Mouse (Mus musculus) embryonic facial prominence, embryonic 14.5 days (tissue): Measurements from ENCODE around the gene Btla. TPM values are rescaled to one million over a fixed set of nuclear protein-coding genes. Genes with fewer than 3 reads are reported as not detected.
A peak's percentile ranks its signal among the peaks of the same experiment; 100 is the strongest.

Experiments
- ATAC-seq: fragments of 200-750 bp; cut with Nextera tagmentation; 2 replicates; pipeline ENCODE4 v1.8.0; 2017; ENCODE audit warnings: low read depth, moderate number of reproducible peaks, moderate TSS enrichment
- DNase-seq: peaks from one replicate; pipeline ENCODE4 v3.0.0-alpha.2; 2015; ENCODE audit warnings: low spot score
- H3K27ac ChIP-seq: fragments of 300-500 bp; sonication (generic); replicated peaks from 2 replicates; pipeline ENCODE4 v1.5.1; 2014; ENCODE audit warnings: low read depth, mild to moderate bottlenecking, low read length, moderate library complexity
- H3K27me3 ChIP-seq: fragments of 300-500 bp; sonication (generic); replicated peaks from 2 replicates; pipeline ENCODE4 v1.6.1; 2014; ENCODE audit warnings: low read length; ENCODE audit not compliant: control insufficient read depth, insufficient read depth
- H3K36me3 ChIP-seq: fragments of 300-500 bp; sonication (generic); 2 replicates; pipeline ENCODE4 v1.6.1; 2014; ENCODE audit warnings: low read length, mixed read lengths; ENCODE audit not compliant: control insufficient read depth, insufficient read depth
- H3K4me1 ChIP-seq: fragments of 300-500 bp; sonication (generic); 2 replicates; pipeline ENCODE4 v1.6.1; 2014; ENCODE audit warnings: antibody characterized with exemption, low read length; ENCODE audit not compliant: control insufficient read depth, insufficient read depth
- H3K4me2 ChIP-seq: fragments of 300-500 bp; sonication (generic); 2 replicates; pipeline ENCODE4 v1.6.1; 2014; ENCODE audit warnings: low read depth, mild to moderate bottlenecking, low read length, moderate library complexity, mixed read lengths
- H3K4me3 ChIP-seq: fragments of 300-500 bp; sonication (generic); 2 replicates; pipeline ENCODE4 v1.5.1; 2014; ENCODE audit warnings: low read depth, mild to moderate bottlenecking, low read length
- H3K9ac ChIP-seq: fragments of 300-500 bp; sonication (generic); 2 replicates; pipeline ENCODE4 v1.6.1; 2014; ENCODE audit warnings: low read depth, mild to moderate bottlenecking, low read length, moderate library complexity, mixed read lengths
- H3K9me3 ChIP-seq: fragments of 300-500 bp; sonication (generic); 2 replicates; pipeline ENCODE4 v1.6.1; 2016; ENCODE audit warnings: low read length; ENCODE audit not compliant: control insufficient read depth
- WGBS: fragments of 180-500 bp; shearing (Covaris S2); extraction: QIAGEN DNeasy Blood & Tissue Kit; methylation state at CpG from one replicate; pipeline ENCODE4 v1.1.7; 2014; 5-methylcytosine and 5-hydroxymethylcytosine counted together
- polyA plus RNA-seq: library from polyadenylated mRNA; unstranded; fragments of >200 nt; fragmentation: Nextera tagmentation; extraction: Ambion mirVana; gene quantifications from 2 replicates; pipeline ENCODE4 v1.2.1, GENCODE M21; 2014

Btla gene
- polyA plus RNA-seq, 1 experiment from 2014 or later: 0.49 TPM

DNA sequence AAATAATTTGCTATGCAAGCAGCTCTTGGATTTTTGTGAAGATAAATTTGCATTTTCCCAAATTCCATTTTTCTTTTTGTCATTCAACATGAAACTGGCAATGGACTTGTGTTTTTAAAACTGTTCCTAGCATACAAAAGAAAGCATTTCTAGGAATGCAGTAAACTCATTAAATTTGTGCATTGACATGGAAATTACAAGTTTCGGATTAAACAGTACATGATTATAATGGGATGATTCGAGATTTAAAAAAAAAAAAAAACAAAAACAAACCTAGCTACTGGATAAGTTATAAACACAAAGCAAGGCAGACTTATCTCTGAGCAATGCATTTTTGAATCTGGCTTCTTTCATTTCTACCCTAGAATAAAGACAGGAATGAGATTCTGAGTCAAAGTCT, 2.1 kb upstream of the Btla start:
- Histone ChIP-seq H3K9me3 (no peaks in the 10 kb centered on the region), H3K4me2 (no peak overlapping the region), H3K27ac (no peak overlapping the region), H3K4me3 (no peak overlapping the region), H3K4me1 (no peaks in the 10 kb centered on the region), H3K27me3 (no peaks in the 10 kb centered on the region), H3K36me3 (no peaks in the 10 kb centered on the region), H3K9ac (no peak overlapping the region)
- WGBS: 69% methylated on average over 2 of the region's 2 CpGs
- DNase-seq (no peak), ATAC-seq (no peak)

DNA sequence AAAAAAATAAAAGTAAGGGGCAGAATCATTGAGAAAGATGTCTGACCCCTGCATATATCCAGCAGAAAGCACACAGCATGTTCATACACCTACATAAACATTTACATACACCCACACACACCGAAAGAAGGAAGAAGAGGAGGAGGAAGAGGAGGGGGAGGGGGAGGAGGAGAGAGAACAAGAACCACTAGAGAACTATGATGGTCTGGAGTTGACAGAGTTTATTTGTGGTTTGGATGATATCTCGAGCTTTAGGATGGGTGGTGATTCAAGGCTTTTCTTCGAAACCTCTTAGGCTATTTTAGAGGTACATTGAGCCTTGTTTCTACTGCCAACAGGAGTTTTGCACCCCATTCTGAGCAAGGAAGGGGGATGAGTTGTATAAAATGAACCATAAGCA, 1.3 kb upstream of the Btla start:
- Histone ChIP-seq H3K36me3 (no peaks in the 10 kb centered on the region), H3K4me3 (no peak overlapping the region), H3K4me2 (no peak overlapping the region), H3K9ac (no peak overlapping the region), H3K27ac (no peak overlapping the region), H3K27me3 (no peaks in the 10 kb centered on the region), H3K4me1 (no peaks in the 10 kb centered on the region), H3K9me3 (no peaks in the 10 kb centered on the region)
- 82% methylated on average over 3 of the region's 3 CpGs for WGBS
- DNase-seq (no peak), ATAC-seq (no peak)

DNA sequence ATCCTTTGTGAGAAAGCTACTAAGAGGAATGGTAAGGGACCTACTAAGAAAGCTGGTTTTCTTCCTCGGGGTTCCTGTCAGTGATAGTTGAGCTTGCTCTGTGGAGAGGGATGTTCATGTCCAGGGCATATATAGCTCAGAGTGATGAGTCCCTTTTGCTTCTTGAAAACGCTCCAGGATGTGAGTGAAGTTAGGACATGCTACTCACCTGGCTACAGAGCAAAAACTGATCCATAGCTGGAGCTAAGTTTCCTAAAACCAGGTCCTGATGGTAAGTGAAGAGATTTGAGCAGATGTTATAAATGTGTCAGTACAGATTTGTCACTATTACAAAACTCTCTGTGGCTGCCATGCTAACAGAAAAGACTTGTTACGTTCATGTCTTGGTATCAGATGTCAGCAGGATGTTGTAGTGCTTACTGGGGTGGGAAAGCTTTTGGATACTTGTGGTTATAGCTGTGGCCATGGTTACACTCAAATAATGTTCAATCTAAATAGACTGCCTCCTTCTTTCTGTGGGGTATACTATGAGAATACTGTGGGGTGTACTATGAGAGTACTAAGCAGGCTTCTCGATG, 405 bp downstream of the Btla start:
- Histone ChIP-seq H3K27me3 (no peaks in the 10 kb centered on the region), H3K27ac (no peak overlapping the region), H3K9me3 (no peaks in the 10 kb centered on the region), H3K4me1 (no peaks in the 10 kb centered on the region), H3K36me3 (no peaks in the 10 kb centered on the region), H3K4me2 (no peak overlapping the region), H3K4me3 (no peak overlapping the region), H3K9ac (no peak overlapping the region)
- WGBS: 52% methylated on average over 4 of the region's 4 CpGs
- peak; percentile 22 for DNase-seq
- ATAC-seq: no peak

DNA sequence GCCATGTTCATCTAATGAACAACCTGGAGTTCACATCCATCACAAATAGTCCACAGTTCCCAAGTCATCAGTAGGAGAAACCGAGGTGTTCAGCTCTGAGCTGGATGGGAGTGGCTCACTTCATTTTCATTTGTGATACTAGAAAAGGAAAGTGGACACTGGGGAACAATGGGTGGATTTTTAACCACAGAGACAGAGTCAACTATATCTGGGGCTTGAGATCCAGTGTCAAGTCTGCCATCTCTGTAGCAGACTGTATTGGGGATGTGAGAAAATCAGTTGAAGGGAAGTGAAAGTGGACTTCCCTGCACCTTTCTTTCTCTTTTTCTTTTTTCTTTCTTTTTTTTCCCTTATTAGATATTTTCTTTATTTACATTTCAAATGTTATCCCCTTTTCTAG, 2.9 kb downstream of the Btla start:
- no peak overlapping the region for H3K4me2 ChIP-seq
- no peak overlapping the region for H3K9ac ChIP-seq
- no peaks in the 10 kb centered on the region for H3K4me1 ChIP-seq
- DNase-seq (no peak), ATAC-seq (no peak)
- 84% methylated on average over 1 of the region's 1 CpGs for WGBS
- no peak overlapping the region for H3K27ac ChIP-seq
- no peak overlapping the region for H3K4me3 ChIP-seq
- H3K9me3 ChIP-seq: no peaks in the 10 kb centered on the region
- H3K36me3 ChIP-seq: no peaks in the 10 kb centered on the region
- H3K27me3 ChIP-seq: no peaks in the 10 kb centered on the region

DNA sequence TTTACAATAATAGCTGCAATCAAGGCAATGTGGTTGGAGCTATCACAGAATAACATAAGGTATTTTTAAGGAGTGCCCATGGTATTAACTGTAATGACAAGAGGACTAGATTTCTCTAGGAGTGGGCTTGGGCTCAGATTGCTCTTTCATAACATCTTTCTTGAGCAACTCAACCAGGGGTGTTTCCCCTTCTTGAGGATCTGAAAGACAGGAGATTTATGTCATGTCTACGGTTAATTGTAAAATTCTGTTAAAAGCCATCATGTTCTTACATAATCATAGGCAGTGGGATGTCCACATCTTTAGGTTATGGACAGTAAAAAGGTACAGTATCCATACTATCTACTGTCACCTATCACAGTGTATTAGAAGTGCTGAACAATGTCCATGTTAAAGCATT, 7.2 kb downstream of the Btla start:
- no peak for DNase-seq
- H3K4me3 ChIP-seq: no peak overlapping the region
- no peak overlapping the region for H3K27ac ChIP-seq
- H3K4me2 ChIP-seq: no peak overlapping the region
- 84% methylated on average over 1 of the region's 1 CpGs for WGBS
- no peak for ATAC-seq
- H3K27me3 ChIP-seq: no peaks in the 10 kb centered on the region
- H3K9ac ChIP-seq: no peak overlapping the region
- no peaks in the 10 kb centered on the region for H3K4me1 ChIP-seq
- H3K9me3 ChIP-seq: no peaks in the 10 kb centered on the region
- no peaks in the 10 kb centered on the region for H3K36me3 ChIP-seq

DNA sequence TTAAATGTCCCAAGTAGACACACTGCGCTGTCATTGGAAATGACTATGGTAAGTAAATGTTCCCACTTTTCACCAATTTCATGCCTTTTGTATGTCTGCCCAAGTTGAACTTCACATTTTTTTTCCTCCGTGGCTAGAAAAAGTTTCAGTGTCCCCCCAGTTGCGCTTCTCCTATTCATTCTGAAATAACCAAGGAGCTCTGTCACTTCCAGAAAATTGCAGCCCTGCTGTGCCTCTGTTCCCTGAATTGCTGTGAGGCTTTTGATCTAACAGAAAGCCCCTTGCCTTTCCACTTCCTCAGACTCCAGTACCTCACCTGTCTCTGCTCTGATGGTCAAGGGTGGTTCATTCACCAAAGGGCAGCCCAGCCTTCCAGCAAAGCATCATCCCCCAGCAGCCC, 8.9 kb downstream of the Btla start:
- no peak overlapping the region for H3K9ac ChIP-seq

DNA sequence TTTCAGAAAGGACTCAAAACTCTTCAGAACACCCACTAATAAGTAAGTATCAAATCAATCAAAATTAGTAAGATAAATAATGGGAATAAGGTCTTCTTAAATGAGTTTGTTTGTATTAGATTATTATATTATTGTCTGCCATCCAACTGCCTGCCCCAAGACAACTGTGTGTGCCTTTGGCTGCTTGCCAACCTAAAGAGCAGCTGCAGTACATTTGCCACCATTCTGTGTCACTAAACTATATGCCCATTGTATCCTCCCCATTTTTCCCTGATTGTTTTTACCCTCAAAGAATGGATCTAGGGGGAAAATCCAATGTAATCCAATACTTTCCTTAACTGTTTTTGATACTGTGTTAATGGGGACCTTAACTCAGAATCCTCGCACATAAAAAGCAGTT, 18.6 kb downstream of the Btla start:
- no peak overlapping the region for H3K4me3 ChIP-seq
- no peaks in the 10 kb centered on the region for H3K36me3 ChIP-seq
- no peak overlapping the region for H3K9ac ChIP-seq
- 62% methylated on average over 1 of the region's 1 CpGs for WGBS
- H3K27me3 ChIP-seq: no peaks in the 10 kb centered on the region
- peaks cover 7% of the 10 kb centered on the region; the same call in 1 of the 2 replicates for H3K4me1 ChIP-seq
- no peak overlapping the region for H3K27ac ChIP-seq
- H3K4me2 ChIP-seq: no peak overlapping the region
- H3K9me3 ChIP-seq: no peaks in the 10 kb centered on the region
- no peak for ATAC-seq
- peak; percentile 53 for DNase-seq

More for the DNA sequence above, 8.9 kb downstream of the Btla start:
- Histone ChIP-seq H3K4me1 (no peaks in the 10 kb centered on the region), H3K4me3 (no peak overlapping the region), H3K27ac (no peak overlapping the region), H3K27me3 (no peaks in the 10 kb centered on the region), H3K4me2 (no peak overlapping the region), H3K36me3 (no peaks in the 10 kb centered on the region), H3K9me3 (no peaks in the 10 kb centered on the region)
- WGBS: 80% methylated on average over 3 of the region's 3 CpGs
- ATAC-seq (no peak), DNase-seq (no peak)

DNA sequence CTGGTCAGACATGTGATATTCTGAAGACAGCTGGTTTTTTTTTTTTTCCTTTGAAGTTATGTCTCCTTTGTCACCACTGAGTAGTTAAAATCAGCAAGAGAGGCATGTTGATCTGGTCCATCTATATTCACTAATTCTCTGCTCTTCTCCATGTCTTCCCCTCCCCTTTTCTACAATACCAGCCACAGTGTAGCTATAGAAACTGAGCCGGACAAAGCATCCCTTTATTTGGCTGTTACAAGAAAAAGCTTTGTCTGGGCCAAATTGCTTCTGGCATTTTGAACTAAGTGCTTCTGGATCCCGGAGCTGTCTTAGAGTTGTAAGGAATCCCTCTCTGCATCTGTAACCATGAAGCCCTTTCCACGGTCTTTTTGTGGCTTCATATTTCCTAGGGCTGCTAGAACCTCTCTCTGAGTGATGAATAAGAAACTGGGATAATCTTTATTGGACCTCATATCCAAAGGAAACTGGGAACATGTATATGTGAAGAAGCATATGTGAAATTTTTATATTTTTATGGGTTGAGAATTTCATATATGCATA, 20.9 kb downstream of the Btla start:
- Histone ChIP-seq H3K27me3 (no peaks in the 10 kb centered on the region), H3K9me3 (no peaks in the 10 kb centered on the region), H3K4me3 (no peak overlapping the region), H3K36me3 (no peaks in the 10 kb centered on the region), H3K9ac (no peak overlapping the region), H3K4me1 (peaks cover 7% of the 10 kb centered on the region; the same call in 1 of the 2 replicates), H3K4me2 (no peak overlapping the region), H3K27ac (no peak overlapping the region; the same call in 1 of the 2 replicates)
- DNase-seq: peak; percentile 70
- peak; percentile 74 for ATAC-seq
- 19% methylated on average over 3 of the region's 3 CpGs for WGBS

DNA sequence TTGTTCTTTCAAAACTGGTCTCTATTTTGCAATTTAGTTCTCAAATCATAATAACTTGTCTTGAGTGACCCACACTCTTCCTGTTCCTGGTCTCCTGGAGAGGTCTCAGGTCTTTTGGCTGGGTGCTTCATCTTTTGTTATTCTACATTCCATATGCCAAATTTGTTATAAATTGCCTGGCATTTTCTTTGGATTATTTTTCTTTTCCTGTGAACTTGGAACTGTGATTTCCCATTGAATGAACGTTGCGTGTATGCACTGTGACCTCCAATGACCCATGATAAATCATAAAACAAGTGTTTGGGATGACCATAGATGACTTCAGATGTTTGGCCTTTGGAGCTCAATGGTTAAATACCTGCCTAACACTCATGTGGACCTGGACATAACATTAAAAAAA, 25.6 kb downstream of the Btla start:
- DNase-seq: no peak
- WGBS: 65% methylated on average over 2 of the region's 2 CpGs

More for the DNA sequence above, 25.6 kb downstream of the Btla start:
- Histone ChIP-seq H3K4me1 (no peaks in the 10 kb centered on the region), H3K27me3 (no peaks in the 10 kb centered on the region), H3K27ac (no peak overlapping the region), H3K36me3 (no peaks in the 10 kb centered on the region), H3K9me3 (no peaks in the 10 kb centered on the region), H3K9ac (no peak overlapping the region), H3K4me3 (no peak overlapping the region), H3K4me2 (no peak overlapping the region)
- no peak for ATAC-seq
